Mouse (Mus musculus): ENCODE measurements around the gene Slc44a1.

Gene Slc44a1

GRCm38 (mm10) chr4:53431585-53432234 lies 8.5 kb upstream of the Slc44a1 start:
- DNase-seq, result no peak

DNA sequence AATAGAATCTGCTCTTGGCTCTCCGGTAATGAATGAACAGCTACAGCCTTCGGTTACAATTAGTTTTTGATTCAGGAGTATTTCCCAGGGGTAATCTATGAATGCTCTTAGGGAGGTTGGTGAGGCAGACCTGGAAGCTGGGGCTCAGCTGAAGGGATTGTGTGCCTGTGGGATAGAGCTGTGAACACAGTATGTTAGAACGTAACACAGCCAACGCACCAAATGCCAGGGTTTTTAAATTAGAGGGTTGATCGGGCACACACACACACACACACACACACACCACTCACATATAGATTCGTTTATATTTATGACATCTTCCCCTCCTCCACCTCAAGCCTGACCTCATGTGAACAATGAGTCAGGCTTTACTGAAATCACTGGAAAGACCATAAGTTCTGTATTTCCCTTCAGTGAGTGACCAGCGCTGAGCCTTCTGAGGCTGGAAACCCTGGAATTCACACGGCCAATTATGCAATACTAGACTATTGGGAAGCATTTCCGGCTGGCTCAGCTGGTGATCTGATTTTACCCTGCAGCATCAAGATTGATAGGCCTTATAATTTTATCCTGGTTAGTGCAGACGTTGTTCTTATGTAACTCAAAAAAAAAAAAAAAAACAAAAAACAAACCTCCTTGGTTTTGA lies 3.0 kb upstream of the Slc44a1 start:
- peak; percentile 70 for DNase-seq

DNA sequence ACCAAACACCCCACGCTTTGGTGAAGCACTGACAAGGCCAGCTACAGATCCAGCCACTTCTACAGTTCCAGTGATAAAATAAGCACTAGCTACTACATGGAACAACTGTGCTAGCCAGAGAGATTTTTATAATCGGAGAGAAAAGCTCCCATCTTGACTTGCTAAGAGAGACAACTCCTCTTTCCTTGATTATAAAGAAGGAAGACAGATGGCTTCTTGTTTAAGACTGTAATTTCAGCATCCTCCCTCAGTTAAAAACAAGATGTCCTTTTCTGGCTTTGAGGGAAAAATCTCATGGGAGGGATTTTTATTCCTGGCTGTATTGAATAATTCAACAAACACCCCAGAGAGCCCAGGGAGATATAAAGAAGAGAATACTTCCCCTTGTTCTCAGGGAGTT lies 1.8 kb upstream of the Slc44a1 start:
- DNase-seq, result no peak

DNA sequence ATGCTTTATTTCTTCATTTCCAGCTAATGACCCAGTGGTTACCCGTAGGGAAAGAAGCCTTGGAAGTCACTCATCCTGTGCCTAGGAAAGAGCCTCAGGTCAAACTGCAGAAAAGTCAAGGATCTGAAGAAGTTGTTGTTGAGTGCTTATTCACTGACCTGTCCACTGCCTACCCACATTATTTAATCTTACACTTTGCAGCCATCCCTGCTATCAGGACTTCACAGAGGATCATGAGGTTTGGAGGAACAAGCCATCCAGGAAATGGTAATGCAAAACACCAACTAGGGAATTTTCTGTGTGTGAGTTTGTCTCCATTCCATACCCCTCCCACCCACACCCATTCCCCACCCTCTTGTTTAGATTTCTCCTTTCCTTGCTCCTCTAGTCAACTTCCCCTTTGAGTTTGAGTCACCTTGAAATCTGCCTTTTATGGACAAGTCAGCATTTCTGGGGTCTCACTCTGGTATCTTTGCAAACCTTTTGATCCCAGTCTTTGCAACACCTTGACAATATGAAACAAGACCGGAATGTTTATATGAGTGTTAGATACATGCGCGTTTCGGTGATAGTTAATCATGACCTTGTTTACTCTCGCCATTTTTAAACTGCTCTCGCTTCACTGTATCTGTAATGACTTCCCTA lies 1.3 kb upstream of the Slc44a1 start:
- no peak for DNase-seq

- no peak for DNase-seq
Observed at GRCm38 (mm10) chr4:53439636-53440009, 590 bp upstream of the Slc44a1 start.

GRCm38 (mm10) chr4:53440816-53441571 lies 781 bp downstream of the Slc44a1 start:
- peak; percentile 83 for DNase-seq

- no peak for DNase-seq
Observed at GRCm38 (mm10) chr4:53441683-53442082, 1.5 kb downstream of the Slc44a1 start.

DNA sequence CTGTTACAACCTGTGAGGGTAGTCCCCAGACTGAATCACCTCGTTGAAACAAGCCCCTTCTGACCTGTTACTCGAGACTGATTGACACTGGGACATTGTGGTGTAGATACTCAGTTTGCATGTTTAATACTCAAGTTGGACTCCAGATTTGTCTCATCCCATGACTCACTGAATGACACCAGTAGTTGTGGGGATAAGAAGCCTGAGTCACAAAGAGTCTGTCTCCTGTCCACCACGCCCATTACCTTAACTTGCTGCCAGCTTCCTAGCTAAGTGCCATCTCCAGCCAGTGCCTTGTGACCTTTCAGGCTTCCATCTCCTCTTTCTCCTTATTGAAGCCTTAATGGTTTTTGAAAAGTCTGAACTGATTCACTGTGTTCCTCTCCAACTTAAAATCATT lies 6.0 kb downstream of the Slc44a1 start:
- DNase-seq, result no peak

GRCm38 (mm10) chr4:53447773-53448172 lies 7.6 kb downstream of the Slc44a1 start:
- DNase-seq, result no peak

DNA sequence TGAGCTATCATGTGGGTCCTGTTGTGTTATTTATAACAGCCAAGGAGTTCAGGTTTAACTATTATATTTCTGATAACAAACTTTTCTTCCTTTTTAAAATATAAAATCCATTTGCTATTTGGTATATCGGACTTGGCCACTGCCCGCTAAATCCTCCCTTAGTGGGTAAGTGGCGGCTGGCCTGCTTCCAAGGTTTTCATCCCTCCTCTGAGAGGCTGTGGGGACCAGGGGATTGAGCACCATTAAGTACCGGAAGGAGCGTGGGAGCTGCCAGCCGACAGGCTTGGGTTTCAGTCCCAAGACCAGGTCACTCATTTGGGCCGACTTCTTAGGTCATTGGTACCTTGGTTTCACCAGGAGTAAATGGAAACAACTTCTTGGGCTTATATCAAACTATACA lies 10.5 kb downstream of the Slc44a1 start:
- no peak for DNase-seq

DNA sequence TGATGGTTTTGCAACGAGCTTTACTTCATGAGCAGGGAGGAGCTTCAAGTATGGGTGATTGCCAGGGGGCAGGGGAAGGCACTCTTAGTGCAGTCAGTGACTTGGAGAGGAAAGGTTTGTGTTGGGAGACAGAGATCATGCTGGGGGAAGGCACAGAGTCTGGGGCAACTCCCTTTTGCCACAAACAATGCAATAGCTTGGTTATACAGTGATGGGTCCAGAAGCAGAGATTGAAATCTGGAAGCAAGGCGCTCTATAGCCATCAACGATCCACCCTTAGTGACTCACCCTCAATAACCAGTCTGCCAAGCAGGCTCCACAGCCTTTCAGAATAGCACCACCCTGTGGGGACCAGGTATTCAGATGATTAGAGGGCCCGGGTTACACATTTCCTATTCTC lies 11.7 kb downstream of the Slc44a1 start:
- no peak for DNase-seq

GRCm38 (mm10) chr4:53452457-53452856 lies 12.2 kb downstream of the Slc44a1 start:
- no peak for DNase-seq

DNA sequence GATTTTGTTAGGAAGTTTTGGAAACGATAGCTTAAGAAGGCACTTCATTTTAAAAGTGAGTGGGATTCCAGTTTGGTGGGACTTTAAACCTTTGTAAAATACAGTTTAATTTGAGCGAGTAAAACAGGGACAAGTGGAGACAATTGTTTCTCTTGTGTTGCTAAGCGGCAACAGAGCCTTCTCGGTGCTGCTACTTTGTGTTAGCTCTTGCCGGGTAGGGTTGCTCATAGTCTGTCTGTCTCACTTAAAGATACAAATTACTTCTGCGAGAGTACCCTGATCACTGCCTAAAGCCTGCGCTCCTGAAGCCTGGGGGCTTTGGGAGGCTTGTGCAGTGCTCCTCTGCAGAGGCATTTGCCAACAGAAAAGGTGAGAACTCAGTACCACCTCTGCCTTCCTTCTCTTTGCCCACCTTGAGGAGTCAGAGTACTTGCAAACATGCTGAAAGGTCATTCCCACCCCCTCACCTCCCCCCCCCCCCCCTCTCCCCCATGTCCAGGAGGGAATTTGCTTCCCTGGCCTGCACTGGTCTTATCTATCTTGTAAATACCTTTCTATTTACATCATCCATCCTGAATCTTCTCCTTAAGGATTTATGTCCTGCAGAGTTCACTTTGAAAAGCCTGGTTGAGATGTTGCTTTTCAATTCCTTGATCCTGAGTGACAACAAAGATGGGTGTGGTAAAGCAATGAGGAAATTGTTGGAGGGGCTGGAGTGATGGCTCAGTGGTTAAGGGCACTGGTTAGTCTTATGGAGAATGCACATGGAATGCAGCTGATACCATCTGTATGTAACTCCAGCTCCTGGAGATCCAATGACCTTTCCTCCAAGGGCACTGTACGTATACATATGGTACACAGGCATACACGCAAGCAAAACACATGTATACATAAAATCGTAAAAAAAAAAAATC lies 13.0 kb downstream of the Slc44a1 start:
- DNase-seq, result no peak

DNA sequence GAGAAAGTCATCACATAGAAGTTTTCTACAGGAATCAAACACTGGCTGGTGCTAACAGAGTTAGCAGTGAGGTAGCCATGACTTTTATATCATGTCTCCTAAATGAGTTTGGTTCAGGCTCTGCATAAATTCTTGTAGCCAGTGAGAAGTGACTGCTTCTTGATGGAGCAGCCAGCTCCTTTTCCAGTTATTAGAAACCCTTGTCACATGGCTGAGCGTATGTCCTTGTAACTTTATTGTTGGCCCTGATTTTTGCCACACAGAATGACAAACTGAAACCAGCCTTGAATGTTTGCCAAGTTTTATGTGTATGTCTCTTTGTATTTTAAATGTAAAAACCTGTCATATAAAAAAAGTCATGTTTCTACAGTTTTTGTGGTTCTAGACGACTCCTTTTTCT lies 15.7 kb downstream of the Slc44a1 start:
- DNase-seq, result no peak

DNA sequence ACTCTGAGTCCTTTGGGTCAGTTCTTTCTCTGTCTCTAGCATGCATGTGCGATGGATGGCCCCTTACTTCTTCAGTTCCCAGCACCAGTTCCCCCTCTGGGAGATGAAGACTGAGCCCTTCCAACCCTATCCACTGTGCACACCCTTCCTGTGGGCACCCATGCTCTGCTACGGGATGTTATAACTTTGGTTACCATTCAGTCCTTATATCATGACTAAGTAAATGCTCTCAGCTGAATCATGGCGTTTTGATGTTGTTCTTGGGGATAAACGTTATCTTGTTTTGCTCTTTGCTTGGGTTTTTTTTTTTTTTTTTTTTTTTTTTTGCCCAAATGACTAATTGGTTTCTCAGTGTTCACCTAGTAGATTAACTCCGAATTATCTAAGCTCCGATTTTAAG lies 16.4 kb downstream of the Slc44a1 start:
- no peak for DNase-seq

- no peak for DNase-seq
Observed at GRCm38 (mm10) chr4:53458503-53458902, 18.3 kb downstream of the Slc44a1 start.

DNA sequence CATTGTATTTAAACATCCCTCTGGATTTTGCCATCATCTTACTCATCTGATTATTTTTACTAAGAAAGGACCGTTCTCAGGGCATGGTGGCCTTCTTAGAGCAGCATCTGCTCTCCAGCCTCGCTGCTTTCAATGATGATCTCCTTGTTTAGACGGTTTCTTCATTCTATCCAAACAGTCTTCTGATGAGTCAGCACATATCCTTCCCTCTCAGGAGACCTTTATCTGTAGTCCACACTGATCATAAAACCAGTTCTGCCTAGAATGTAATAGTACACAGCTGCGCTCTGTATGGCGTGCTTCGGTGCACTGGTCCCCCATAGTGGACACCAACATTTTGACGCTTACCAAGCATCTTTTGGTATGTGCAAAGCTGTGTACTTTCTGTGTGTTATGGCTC lies 19.5 kb downstream of the Slc44a1 start:
- DNase-seq, result no peak

DNA sequence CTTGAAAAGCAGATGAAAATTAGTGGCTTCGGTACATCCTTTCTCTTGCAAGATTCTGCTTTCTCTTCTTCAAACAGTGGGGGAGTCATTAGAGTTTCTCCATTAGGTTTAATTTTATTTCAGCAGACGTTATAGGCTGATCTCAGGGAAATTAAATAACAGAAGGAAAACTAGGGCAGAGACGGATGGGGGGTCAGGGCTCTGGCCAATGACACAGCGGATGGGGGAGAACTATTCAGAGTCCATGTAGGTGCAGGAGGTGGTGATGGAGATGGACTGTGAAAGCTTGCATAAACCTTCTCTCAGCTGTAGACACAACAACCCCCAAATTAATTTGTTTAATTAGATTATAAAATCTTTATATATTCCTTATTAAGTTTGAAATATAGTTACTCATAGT lies 20.8 kb downstream of the Slc44a1 start:
- no peak for DNase-seq

DNA sequence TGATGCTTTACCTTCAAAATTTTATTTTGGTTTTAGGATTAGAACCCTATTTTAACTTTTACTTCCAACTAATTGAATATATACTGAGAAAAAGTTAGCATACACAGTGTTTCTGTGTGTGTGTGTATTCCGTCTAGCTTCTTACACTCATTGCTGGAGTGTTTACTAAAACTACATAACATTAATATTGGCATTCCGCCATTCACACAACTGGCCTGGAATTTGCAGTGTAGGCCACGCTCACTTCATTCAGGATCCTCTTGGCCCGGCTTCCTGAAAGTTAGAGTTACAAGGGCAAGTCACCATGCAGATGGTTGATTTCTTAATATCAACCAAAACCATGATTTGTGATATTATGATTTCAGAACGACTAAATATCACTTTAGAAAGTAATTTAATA lies 21.9 kb downstream of the Slc44a1 start:
- no peak for DNase-seq

- DNase-seq, result no peak
Observed at GRCm38 (mm10) chr4:53462505-53463251, 22.5 kb downstream of the Slc44a1 start.

DNA sequence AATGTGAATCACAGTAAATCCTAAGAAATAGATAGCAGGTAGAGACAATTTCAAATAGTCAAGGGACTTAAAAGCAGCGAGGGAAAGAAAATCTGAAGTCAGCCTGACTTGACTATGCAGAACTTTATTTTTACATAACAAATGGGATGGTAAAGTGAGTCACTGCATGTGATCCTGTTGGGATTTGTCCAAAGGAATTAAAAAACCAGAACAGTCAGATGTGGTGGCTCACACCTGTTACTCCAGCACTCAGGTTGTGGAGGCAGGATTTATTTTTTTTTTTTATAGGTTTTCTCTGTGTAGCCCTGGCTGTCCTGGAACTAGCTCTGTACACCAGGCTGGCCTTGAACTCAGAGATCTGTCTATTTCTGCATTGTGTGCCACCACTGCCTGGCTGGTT lies 25.7 kb downstream of the Slc44a1 start:
- no peak for DNase-seq

GRCm38 (mm10) chr4:53469007-53469406 lies 28.8 kb downstream of the Slc44a1 start:
- DNase-seq, result peak; percentile 71

Data from right cerebral cortex, adult 18-20 months (tissue).